Mouse (Mus musculus): Measurements from ENCODE around the gene Sdhaf1. TPM values are rescaled to one million over a fixed set of nuclear protein-coding genes. Genes with fewer than 3 reads are reported as not detected.

Gene Sdhaf1
- 14.4 and 17.5 TPM in 2 replicates for polyA plus RNA-seq (2015; fragmentation: Nextera tagmentation; extraction: Ambion mirVana)

- Histone ChIP-seq H3K27ac (peak within 1 kb of the TSS; percentile 93), H3K27me3 (no peaks in the 10 kb centered on the region), H3K9ac (peak within 1 kb of the TSS; percentile 30), H3K4me3 (peak within 1 kb of the TSS; percentile 82), H3K9me3 (replicated peaks) (no peaks in the 10 kb centered on the region), H3K4me1 (replicated peaks) (peaks cover 27% of the 10 kb centered on the region), H3K4me2 (peak within 1 kb of the TSS; percentile 86), H3K36me3 (no peaks in the 10 kb centered on the region)
- 76% methylated on average over 3 of the region's 3 CpGs for WGBS
- ATAC-seq (replicated peaks; ENCODE audit: insufficient number of reproducible peaks, insufficient read depth, low FRiP score, low read depth) = no peak
Observed at GRCm38 (mm10) chr7:30323795-30324194, at the start of gene Sdhaf1. TSS of gene Sdhaf1 (minus strand) at chr7:30323895.

GRCm38 (mm10) chr7:30367466-30367865, 43.8 kb upstream of the Sdhaf1 start:
- 53% methylated on average over 2 of the region's 2 CpGs for WGBS
- ATAC-seq (replicated peaks; ENCODE audit: insufficient number of reproducible peaks, insufficient read depth, low FRiP score, low read depth) = no peak

GRCm38 (mm10) chr7:30363344-30363738, 39.6 kb upstream of the Sdhaf1 start:
- ATAC-seq (replicated peaks; ENCODE audit: insufficient number of reproducible peaks, insufficient read depth, low FRiP score, low read depth) = no peak
- Histone ChIP-seq H3K36me3 (no peaks in the 10 kb centered on the region), H3K4me3 (peak overlapping the region; percentile 67), H3K27me3 (peaks cover 29% of the 10 kb centered on the region), H3K27ac (no peak overlapping the region), H3K4me1 (replicated peaks) (peaks cover 12% of the 10 kb centered on the region), H3K4me2 (peak overlapping the region; percentile 91), H3K9ac (peak overlapping the region; percentile 71), H3K9me3 (replicated peaks) (no peaks in the 10 kb centered on the region)
- WGBS = 61% methylated on average over 6 of the region's 6 CpGs

More at GRCm38 (mm10) chr7:30367466-30367865, 43.8 kb upstream of the Sdhaf1 start:
- no peak overlapping the region for H3K4me3 ChIP-seq
- H3K9me3 ChIP-seq (replicated peaks) = no peaks in the 10 kb centered on the region
- H3K36me3 ChIP-seq = no peaks in the 10 kb centered on the region
- H3K4me2 ChIP-seq = no peak overlapping the region
- no peak overlapping the region for H3K27ac ChIP-seq
- H3K4me1 ChIP-seq (replicated peaks) = peaks cover 8% of the 10 kb centered on the region
- H3K9ac ChIP-seq = no peak overlapping the region
- H3K27me3 ChIP-seq = peaks cover 28% of the 10 kb centered on the region

GRCm38 (mm10) chr7:30362652-30363343, 39.1 kb upstream of the Sdhaf1 start, which contains the start of gene Lrfn3:
TSS of gene Lrfn3 (minus strand) at chr7:30362772.
- H3K36me3 ChIP-seq = no peaks in the 10 kb centered on the region
- H3K4me2 ChIP-seq = peak within 1 kb of the TSS; percentile 91
- peaks cover 29% of the 10 kb centered on the region for H3K27me3 ChIP-seq
- peak within 1 kb of the TSS; percentile 71 for H3K9ac ChIP-seq
- ATAC-seq (replicated peaks; ENCODE audit: insufficient number of reproducible peaks, insufficient read depth, low FRiP score, low read depth) = peak; percentile 40; the same call in 1 of the 2 replicates
- H3K9me3 ChIP-seq (replicated peaks) = no peaks in the 10 kb centered on the region
- H3K27ac ChIP-seq = no peak within 1 kb of the TSS
- 2% methylated on average over 27 of the region's 55 CpGs for WGBS
- peaks cover 12% of the 10 kb centered on the region for H3K4me1 ChIP-seq (replicated peaks)
- peak within 1 kb of the TSS; percentile 67 for H3K4me3 ChIP-seq

- Histone ChIP-seq H3K9ac (no peak overlapping the region), H3K4me1 (replicated peaks) (peaks cover 12% of the 10 kb centered on the region), H3K36me3 (no peaks in the 10 kb centered on the region), H3K4me3 (no peak overlapping the region), H3K4me2 (no peak overlapping the region), H3K27ac (no peak overlapping the region), H3K9me3 (replicated peaks) (no peaks in the 10 kb centered on the region), H3K27me3 (peaks cover 23% of the 10 kb centered on the region)
- WGBS = 81% methylated on average over 17 of the region's 17 CpGs
- no peak for ATAC-seq (replicated peaks; ENCODE audit: insufficient number of reproducible peaks, insufficient read depth, low FRiP score, low read depth)
Observed at GRCm38 (mm10) chr7:30360028-30360427, 36.3 kb upstream of the Sdhaf1 start.

GRCm38 (mm10) chr7:30359276-30359865, 35.7 kb upstream of the Sdhaf1 start:
- Histone ChIP-seq H3K4me1 (replicated peaks) (peaks cover 12% of the 10 kb centered on the region), H3K4me3 (no peak overlapping the region), H3K4me2 (no peak overlapping the region), H3K9me3 (replicated peaks) (no peaks in the 10 kb centered on the region), H3K9ac (no peak overlapping the region), H3K27me3 (peaks cover 17% of the 10 kb centered on the region), H3K27ac (no peak overlapping the region), H3K36me3 (no peaks in the 10 kb centered on the region)
- ATAC-seq (replicated peaks; ENCODE audit: insufficient number of reproducible peaks, insufficient read depth, low FRiP score, low read depth) = no peak
- 75% methylated on average over 31 of the region's 31 CpGs for WGBS

GRCm38 (mm10) chr7:30358378-30359186, 34.9 kb upstream of the Sdhaf1 start:
- no peak for ATAC-seq (replicated peaks; ENCODE audit: insufficient number of reproducible peaks, insufficient read depth, low FRiP score, low read depth)
- Histone ChIP-seq H3K4me2 (no peak overlapping the region), H3K27me3 (peaks cover 9% of the 10 kb centered on the region; the same call in 1 of the 2 replicates), H3K4me3 (no peak overlapping the region), H3K4me1 (replicated peaks) (peaks cover 11% of the 10 kb centered on the region), H3K9me3 (replicated peaks) (no peaks in the 10 kb centered on the region), H3K9ac (no peak overlapping the region), H3K36me3 (no peaks in the 10 kb centered on the region), H3K27ac (no peak overlapping the region)
- WGBS = 70% methylated on average over 7 of the region's 7 CpGs

- Histone ChIP-seq H3K9ac (no peak overlapping the region), H3K9me3 (replicated peaks) (no peaks in the 10 kb centered on the region), H3K4me3 (no peak overlapping the region), H3K4me1 (replicated peaks) (no peaks in the 10 kb centered on the region), H3K4me2 (no peak overlapping the region), H3K27ac (no peak overlapping the region), H3K36me3 (no peaks in the 10 kb centered on the region), H3K27me3 (peaks cover 26% of the 10 kb centered on the region; the same call in 1 of the 2 replicates)
- ATAC-seq (replicated peaks; ENCODE audit: insufficient number of reproducible peaks, insufficient read depth, low FRiP score, low read depth) = no peak
- whole genome bisulfite sequencing = 69% methylated on average over 4 of the region's 4 CpGs
Observed at GRCm38 (mm10) chr7:30354059-30354458, 30.4 kb upstream of the Sdhaf1 start.

- H3K27me3 ChIP-seq = peaks cover 33% of the 10 kb centered on the region
- H3K9ac ChIP-seq = no peak overlapping the region
- no peaks in the 10 kb centered on the region for H3K4me1 ChIP-seq (replicated peaks)
- no peaks in the 10 kb centered on the region for H3K36me3 ChIP-seq
- 17% methylated on average over 6 of the region's 6 CpGs for WGBS
- H3K4me2 ChIP-seq = no peak overlapping the region
- no peak overlapping the region for H3K4me3 ChIP-seq
- H3K27ac ChIP-seq = no peak overlapping the region
- ATAC-seq (replicated peaks; ENCODE audit: insufficient number of reproducible peaks, insufficient read depth, low FRiP score, low read depth) = no peak
- H3K9me3 ChIP-seq (replicated peaks) = no peaks in the 10 kb centered on the region
Observed at GRCm38 (mm10) chr7:30353279-30353822, 29.7 kb upstream of the Sdhaf1 start.

GRCm38 (mm10) chr7:30347828-30348227, 24.1 kb upstream of the Sdhaf1 start:
- peaks cover 57% of the 10 kb centered on the region for H3K27me3 ChIP-seq

More at GRCm38 (mm10) chr7:30347828-30348227, 24.1 kb upstream of the Sdhaf1 start:
- no peaks in the 10 kb centered on the region for H3K36me3 ChIP-seq
- H3K9me3 ChIP-seq (replicated peaks) = no peaks in the 10 kb centered on the region
- no peak overlapping the region for H3K9ac ChIP-seq
- peaks cover 2% of the 10 kb centered on the region; the same call in 1 of the 2 replicates for H3K4me1 ChIP-seq (replicated peaks)
- no peak for ATAC-seq (replicated peaks; ENCODE audit: insufficient number of reproducible peaks, insufficient read depth, low FRiP score, low read depth)
- no peak overlapping the region for H3K27ac ChIP-seq
- no peak overlapping the region for H3K4me2 ChIP-seq
- no peak overlapping the region for H3K4me3 ChIP-seq
- WGBS = 2% methylated on average over 30 of the region's 30 CpGs

Measured in heart, embryonic 15.5 days (tissue).